Mouse (Mus musculus): ENCODE results near the gene Gm17535.
"Not testable (repeated sequence)": the region's sequence is repeated elsewhere in the genome, so short reads cannot be mapped to it uniquely, and the experiment has no call there.

Gene Gm17535

GRCm38 (mm10) chr9:3024912-3025467 lies 9.4 kb upstream of the Gm17535 start, which contains the start of gene Gm10717:
Gene Gm10717, plus strand, starts transcription at chr9:3025417.
- peak; percentile 23 for DNase-seq

- DNase-seq = peak; percentile 57
Measured at GRCm38 (mm10) chr9:3025653-3026052, 8.7 kb upstream of the Gm17535 start.

GRCm38 (mm10) chr9:3026136-3026535 lies 8.3 kb upstream of the Gm17535 start:
- not testable (repeated sequence) for DNase-seq

- not testable (repeated sequence) for DNase-seq
Measured at GRCm38 (mm10) chr9:3026741-3027140, 7.7 kb upstream of the Gm17535 start.

- not testable (repeated sequence) for DNase-seq
Measured at GRCm38 (mm10) chr9:3027200-3027599, 7.2 kb upstream of the Gm17535 start.

- DNase-seq = peak; percentile 36
Measured at GRCm38 (mm10) chr9:3029276-3030000, 5.0 kb upstream of the Gm17535 start.

- DNase-seq = not testable (repeated sequence)
Measured at GRCm38 (mm10) chr9:3030677-3031318, 3.6 kb upstream of the Gm17535 start.

GRCm38 (mm10) chr9:3036577-3036976 lies 2.2 kb downstream of the Gm17535 start, which contains the start of gene Gm10715:
Gene Gm10715, plus strand, starts transcription at chr9:3036877.
- DNase-seq = not testable (repeated sequence)

- not testable (repeated sequence) for DNase-seq
Measured at GRCm38 (mm10) chr9:3038161-3038560, 3.8 kb downstream of the Gm17535 start.
